Mouse (Mus musculus) erythroblast, embryonic 14.5 days (primary cell): ENCODE results near the gene Snrpd2.

Source experiments
- GATA1 ChIP-seq: IDR thresholded peaks from 2 replicates; pipeline ENCODE4 v1.6.1; 2012; ENCODE audit warnings: low read length, inconsistent platforms, mixed read lengths
- TAL1 ChIP-seq: IDR thresholded peaks from 3 replicates; pipeline ENCODE4 v1.6.1; 2012; ENCODE audit warnings: low read length, inconsistent platforms, mixed read lengths

DNA sequence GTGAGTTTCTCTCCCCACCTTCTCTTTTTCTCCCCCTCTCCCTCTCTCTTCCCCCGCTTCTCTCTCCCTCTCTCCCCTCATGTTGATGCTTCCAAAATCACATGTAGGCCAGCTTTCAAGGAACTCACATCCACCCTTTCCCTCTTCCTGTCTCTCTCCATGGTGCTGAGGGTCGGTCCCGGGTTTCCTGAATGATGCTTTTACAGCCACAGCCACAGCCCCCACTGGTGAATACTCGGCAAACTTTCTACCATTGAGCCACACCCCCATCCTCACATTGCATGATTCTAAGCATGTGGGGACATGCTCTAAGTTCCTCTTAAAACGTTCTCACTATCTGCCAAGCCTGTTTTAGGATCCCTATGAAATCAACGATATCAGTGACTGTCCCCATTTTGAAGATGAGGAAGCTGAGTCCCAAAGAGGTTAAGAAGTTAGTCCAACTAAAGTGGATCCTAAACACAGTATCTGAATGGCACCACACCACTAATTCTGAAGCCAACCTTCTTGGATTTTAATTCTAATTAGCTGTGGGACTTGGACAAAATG is 2.0 kb upstream of the Snrpd2 start:
- TF ChIP-seq GATA1 (no peak), TAL1 (no peak)
